Mouse (Mus musculus) ovary, adult 18-20 months (tissue): ENCODE results near the gene Tgm5.
"Not testable (repeated sequence)": the region's sequence is repeated elsewhere in the genome, so short reads cannot be mapped to it uniquely, and the experiment has no call there.

Source experiments
- DNase-seq: peaks from one replicate; pipeline ENCODE4 v3.0.0; 2022; ENCODE audit warnings: low spot score, mixed read lengths

Tgm5 gene

DNA sequence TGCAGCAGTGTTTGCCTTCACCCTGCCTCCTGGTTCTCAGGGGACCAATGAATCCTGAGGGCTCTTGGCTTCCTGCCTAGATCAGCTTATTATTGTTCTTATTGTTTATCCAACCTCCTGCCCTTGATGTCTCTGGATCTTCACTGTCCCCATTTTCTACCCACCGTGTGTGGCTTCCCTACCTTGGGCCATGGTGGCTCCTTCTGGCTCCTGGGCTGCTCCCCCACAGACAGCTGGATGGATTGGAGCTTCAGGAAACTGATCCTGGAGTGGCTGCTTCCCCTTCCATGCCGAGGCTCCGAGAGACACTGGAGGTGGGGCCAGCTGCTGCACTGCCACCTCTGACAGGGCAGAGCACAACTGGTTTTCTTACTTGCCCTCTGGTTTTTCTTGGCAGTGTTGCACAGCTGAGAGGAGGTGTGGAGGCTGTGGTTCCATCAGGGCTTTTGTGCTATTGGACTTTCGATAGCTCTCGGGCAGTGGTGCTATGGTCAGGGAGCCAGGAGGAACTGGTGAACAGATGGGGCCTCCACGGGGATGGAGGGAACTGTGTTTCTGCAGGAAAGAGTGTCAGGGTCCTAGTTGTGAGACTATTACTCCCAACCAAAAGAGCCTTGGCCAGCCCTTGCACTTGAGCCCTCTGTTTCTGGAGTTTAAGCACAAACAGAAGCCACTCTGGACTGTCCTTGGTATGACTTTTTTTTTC is at the start of gene Tgm5:
Tgm5 (minus strand) TSS at position 362 of the 706 bp plus-strand sequence.
- no peak for DNase-seq

DNA sequence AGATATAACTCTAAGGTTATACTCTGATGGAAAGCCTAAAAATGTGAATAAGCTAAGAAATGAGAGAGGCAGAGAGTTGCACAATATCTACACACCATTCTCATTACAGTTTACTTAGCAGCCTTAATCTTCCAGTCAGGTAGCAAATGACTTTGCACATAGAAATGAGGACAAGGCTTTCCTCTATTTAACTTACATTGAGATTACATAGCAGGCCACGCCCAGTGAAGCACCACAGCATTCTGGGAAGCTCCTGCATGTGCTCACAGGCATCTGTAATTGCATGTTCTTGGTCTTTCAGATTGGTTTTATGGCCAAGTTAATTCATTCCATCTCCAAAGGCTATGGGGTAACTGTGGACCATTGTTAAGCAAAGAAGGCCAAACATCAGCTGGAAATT is 47.2 kb upstream of the Tgm5 start:
- no peak for DNase-seq

DNA sequence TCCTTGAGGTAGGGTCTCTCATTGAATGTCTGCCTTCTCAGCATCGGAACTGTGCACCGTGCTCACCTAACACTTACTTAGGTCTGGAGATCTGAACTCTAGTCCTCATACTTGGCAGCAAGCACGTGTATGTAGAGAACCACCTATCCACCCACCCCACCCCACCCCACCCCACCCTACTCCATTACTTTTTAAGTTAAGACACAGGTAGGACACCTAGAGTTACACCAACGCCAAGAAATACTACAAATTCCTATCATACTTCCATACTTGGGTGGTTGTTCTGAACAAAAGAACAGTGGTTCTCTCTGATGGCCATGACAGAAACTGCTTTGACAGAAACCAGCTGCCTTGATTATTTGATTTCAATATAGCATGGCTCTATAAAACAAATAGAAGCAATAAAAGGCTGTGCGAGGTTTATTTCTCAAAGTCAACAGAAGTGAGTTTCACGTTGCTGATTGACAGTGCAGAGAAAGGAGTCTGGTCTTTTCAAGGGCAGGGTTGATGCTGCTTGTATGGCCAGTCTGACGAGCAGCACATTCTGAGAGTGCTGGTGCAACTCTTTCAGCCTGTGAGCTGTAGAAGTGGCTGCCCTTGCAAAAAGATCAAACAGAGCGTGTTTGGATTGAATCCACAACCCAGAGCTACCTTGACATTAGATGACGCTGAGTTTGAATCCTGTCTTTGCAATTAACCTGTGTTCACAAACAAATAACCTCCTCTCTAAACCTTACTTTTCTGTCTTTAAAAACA is 43.4 kb upstream of the Tgm5 start:
- no peak for DNase-seq

DNA sequence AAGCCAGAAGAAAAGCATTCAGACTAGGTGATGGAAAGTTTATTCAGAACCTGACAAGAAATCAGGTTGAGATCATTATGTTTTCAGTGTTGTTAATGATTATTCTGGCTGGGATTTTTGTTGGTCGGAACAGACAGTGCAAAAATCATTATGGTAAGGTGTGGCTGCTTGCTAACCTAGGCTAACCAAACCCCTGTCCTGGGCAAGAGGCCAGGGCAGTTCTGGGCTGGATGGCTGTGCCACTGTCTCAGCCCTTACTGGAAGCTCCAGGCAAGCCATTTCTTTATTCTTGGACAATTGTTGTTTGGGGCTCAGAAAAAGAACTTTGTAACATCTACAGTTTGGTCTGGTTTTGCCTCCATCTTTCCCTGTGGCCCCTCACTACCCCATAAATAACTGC is 41.9 kb upstream of the Tgm5 start:
- no peak for DNase-seq

DNA sequence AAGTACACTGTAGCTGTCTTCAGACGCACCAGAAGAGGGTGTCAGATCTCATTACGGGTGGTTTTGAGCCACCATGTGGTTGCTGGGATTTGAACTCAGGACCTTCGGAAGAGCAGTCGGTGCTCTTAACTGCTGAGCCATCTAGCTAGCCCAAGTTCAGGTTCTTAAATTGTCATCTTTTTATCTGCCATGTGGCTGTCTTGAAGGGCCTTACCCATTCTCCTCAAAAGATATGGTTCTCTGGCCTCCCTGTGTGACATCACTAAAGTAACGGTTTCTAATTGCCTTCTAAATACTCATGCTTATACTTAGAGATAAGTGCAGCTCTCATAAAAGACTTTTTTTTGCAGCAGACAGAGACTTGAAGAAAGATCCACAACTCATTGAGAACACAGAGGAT is 40.7 kb upstream of the Tgm5 start:
- DNase-seq: not testable (repeated sequence)

DNA sequence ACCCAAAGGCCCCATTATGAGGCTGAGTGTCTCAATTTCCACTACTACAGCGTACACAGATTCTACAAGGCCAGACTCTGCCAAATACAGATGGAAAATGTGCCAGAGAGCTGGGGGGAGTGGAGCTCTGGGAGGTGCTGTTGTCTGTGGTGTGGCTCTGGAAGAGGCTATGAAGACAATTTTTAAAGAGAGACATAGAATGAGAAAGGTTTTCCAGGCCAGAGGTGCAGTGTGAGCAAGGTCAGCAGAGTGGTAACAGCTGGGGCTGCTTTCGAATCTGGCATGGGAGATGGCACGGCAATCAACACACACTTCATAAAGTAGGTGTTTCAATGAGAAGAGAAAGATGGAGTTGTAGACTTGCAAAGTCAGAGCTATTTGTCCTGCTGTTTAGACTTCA is 33.6 kb upstream of the Tgm5 start:
- DNase-seq: no peak

DNA sequence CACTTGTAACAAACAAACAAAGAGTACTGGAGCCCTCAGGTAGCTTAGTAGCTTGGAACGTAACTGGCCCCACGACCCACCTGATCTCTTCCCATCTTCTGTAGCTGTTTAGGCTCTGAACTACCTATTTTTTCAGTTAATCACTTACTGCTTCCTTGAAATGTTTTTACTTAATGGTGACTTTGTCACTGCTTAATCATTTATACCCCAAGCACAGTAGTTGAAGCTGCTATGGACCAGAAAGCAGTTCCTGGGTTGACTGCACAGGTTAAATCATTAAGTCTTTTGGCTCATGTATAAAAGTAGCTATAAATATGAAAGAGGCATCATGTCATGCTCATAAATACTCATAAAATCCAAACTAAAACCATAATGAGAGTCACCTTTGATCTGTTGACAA is 29.8 kb upstream of the Tgm5 start:
- no peak for DNase-seq

DNA sequence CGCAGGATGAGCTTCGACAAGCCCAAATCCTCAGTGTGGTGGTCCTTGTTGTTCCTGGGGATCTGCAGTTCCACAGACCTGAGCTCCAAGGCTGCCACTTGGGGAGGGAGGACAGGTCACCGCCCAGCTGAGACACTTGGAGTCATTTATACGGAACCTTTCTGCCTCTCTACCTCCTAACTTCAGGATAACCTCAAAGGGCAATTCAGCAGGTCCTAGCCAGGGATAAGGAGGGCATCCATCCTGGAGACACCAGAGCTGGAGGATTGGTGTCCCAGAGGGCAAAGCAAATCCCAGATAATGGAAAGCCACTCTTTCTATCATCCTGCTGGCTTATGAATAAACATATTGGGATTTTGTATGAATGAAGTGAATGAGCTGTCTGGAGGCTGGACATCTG is 24.1 kb upstream of the Tgm5 start, which contains the start of gene Tgm7:
Tgm7 (minus strand) TSS at position 101 of the 400 bp plus-strand sequence.
- DNase-seq: no peak

DNA sequence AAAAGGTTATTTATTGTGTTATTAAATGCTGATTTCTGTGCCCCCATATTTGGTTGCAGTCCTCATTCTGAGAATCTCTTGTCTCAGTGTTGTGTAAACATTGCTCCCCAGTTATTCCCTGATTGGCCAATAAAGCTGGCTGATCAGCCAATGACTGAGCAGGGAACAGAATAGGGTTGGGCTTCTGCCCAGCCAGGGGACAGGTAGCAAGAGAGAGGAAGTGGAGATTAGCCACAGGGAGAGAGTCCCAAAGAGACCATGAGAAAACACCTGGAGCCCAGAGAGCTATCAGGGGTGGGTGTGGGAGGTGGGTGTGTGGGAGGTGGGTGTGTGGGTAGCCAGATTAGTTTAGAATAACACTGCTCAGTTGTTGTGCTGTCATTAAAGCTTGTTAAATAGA is 20.3 kb upstream of the Tgm5 start:
- no peak for DNase-seq

DNA sequence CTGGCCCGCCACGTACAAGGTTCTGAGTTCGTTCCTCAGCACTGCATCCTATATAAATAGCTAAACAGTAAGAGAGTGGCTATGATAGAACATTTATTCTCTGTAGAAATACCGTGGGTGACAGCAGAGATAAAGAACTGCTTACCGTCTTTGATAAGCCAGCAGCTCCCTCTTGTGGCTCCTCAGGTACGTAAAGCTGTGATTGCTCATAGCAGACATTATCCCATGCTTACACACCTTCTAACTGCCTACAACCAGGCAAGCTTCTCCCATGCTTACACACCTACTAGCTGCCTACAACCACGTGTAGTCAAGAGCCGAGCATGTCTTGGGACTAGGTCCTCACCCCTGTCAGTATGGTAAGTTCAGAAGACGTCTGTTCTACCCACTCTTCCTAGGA is 16.4 kb upstream of the Tgm5 start:
- DNase-seq: peak; percentile 14

DNA sequence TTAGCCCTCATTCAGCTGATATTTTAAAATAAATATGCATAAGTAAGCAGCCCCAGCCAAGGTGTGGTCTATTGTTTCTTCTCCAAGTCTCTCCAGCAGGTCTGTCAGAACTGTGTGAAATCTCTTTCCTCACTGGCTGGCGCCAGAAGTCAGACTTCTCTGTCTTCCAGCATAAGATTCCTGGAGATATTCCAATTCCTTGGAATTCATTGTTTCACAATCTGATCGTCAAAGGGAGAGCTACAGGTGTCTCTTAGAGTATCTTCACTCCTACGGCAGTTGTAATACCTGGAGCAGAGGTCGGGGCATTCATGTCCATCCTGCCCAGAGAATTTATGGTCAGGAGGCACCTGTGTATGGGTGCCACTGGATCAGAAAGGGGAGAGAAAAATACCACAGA is 4.1 kb upstream of the Tgm5 start:
- DNase-seq: no peak

DNA sequence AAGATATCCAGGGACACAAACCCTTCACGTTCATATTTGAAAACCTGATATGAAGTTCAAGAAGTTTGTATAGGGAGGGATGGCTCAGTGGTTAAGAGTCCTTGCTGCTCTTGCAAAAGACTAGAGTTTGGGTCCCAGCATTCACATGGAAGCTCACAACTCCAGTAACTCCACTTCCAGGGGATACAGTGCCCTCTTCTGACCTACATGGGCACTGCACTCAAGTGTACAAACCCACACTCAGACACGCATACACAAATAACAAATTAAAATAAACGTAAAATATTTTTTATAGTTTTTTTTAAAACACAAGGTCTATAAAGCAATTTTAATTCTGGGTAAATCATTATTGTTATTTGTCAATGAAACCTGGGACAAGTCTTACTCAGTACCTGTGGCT is 2.9 kb upstream of the Tgm5 start:
- no peak for DNase-seq

DNA sequence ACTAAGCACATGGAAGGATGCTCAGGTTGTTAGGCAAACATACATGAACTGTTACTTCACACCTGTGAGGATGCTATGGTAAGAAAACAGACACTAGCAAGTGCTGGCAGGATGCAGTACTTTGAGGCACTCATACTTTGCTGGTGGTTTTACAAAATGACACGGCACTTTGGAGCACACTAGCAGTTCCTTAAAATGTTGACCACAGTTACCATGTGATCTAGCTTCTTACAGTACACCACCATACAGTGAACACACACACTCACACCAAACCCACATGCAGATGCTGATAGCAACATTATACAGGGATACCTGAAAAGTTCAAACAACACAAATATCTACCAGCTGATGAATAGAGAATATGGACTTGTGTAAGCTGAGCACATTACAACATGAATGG is 3.0 kb downstream of the Tgm5 start:
- no peak for DNase-seq

DNA sequence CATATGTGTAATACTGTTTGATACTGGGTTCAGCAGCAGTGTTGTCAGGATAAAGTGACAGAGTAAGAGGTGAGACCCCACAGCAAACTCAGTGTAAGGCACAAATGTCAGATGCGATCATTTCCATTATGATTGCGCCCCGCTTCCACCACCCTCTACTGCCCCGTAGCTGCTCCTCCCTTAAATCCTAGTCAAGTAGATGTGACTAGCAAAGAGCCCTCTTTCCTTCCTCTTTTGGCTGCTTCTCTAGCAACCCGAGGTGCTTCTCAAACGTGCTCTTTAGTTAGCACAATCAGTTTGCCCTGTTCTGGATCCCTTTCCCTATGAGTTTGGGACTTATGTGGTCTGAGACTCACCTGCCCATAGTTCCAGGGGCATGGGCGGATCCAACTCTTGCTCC is 10.9 kb downstream of the Tgm5 start:
- DNase-seq: no peak

DNA sequence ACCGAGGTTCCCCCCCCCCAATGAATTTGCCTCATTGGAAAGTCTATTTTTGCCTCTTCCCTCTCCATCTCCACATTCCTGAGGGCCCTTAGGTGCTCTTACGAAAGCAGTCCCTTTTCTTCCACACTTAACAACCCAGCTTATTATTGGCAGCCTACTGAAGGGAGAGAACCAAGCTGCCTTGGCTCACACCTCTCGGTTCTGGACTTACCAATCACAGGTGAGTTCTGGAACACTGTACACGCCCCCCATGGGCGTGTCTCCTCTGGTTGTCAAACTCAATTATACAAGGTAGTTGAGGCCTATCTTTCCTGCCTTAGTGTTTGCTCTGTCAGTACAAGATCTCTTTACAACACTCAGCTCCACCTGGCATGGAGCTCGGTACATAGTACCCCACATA is 13.8 kb downstream of the Tgm5 start:
- DNase-seq: no peak

DNA sequence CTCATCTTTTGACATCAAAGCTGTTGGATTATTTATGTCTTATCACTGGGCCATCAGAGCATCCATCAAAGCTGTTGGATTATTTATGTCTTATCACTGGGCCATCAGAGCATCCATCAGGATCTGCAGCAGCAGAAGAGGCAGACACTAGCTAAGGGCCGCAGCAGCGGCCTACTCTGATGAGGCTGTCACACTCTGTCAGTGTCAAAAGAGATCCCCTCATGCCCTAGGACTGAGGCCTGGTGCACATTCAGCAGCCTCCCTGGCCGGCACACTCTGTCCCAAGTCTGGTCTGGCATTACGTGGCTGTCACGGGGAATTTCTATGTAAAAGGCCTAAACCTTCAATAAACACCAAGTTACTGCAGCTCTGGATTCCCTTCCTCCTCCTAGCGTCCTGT is 16.1 kb downstream of the Tgm5 start:
- DNase-seq: no peak

DNA sequence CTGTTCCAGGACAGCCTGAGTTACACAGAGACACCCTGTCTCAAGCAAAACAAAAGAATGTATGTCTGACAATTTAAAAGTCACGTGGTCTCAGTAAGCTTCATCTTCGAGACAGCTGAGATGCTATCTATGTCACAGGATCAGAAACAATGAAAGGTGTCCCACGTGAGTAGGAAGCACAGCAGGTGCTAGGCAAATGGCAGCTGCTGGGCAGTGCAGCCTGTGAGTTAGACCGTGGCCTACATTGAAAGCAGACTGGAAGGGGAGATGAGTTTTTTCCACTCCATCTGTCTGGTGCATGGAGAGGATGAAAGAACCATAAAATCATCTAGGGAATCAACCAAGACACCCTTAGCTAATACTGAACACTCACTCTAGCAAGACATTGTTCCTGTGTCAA is 18.5 kb downstream of the Tgm5 start:
- no peak for DNase-seq

DNA sequence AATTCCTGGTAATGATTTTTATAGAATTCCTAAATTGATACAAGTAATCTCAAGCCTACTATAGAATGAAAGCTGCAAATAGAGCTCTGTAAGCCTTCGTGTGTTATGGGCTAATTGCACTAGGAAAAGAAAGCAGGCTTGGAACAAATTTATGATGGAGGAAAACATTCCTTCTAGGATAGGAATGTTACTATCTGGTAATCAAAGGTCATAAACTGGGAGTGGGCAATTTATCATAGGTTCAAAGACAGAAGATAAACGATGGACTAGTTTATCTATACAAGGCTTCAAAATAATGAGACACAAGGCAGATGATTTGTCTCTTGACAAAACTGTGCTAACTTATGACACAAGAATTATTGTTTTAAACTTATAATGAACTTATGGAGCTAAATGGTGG is 24.3 kb downstream of the Tgm5 start:
- DNase-seq: no peak

DNA sequence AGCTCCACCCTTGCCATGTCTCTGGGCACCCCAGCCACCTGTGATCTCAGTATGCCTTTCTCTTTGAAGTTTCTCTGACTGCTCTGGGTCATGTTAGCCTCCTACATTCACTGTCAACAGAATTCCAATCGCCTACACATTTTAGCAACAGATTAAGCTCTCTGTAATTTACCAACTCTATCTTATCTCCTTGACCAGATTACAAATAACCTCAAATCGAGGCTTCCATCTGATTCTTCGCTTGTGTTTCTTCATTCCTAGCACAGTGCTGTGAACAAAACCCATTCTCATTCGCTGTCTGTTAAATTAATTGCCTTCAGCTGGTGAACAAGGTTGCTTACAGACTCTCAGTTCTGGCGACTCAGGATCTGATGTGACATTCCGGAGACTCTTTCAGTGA is 27.6 kb downstream of the Tgm5 start:
- DNase-seq: no peak

DNA sequence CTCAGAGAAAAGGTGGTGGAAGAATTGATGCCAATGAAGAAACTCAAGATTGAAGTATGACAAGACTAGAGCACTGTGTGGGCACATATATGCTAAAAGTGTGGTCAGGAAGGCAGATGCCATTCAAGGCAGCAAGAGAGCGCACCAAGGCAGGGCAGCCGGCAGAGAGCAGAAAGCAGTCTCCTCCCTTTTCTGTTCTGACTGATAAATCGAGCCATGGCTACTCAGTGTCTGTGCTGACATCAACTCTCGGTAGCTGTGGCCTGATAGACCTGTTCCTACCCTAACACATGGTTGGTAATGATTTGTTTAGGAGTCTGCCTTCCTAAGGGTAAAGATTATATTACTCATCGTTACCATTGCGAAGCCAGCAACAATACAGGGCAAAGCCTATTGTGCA is 29.7 kb downstream of the Tgm5 start:
- DNase-seq: no peak

DNA sequence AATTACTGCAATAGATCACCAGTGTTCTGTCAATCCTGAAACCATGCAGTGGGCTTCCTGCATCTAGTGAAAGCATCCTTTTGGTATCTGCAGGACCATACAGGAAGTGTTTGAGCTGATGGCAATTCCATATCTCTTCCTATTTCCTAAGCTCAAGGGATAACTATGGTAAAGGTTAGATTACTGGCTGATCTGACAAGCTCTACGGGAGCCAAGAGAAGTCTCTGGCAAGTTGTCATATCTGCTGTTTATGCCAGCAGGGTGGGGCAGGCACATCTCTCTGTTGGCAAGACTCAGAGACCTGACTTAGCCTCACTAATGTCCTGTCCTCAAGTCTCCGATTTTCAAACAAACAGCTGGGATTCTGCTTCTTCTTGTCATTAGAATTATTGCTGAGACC is 31.6 kb downstream of the Tgm5 start:
- no peak for DNase-seq

DNA sequence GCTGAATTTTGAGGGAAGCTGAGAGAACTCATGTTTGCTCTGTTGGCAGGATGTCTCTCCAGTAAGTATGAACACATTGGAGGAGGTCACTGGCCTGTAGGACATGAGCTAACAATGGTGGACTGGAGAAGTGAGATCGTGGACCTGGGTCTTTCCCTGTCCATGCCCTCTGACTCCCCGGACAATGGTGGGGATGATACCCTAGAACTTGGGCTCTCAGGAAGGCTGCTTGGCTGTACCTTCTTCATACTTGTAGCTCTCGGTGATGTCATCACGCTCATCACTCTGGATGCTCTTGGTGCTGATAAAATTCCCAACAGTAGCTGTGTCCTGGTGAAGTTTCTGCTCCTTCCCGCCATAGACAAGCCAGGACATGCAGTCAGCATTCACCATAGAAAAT is 33.5 kb downstream of the Tgm5 start:
- no peak for DNase-seq

DNA sequence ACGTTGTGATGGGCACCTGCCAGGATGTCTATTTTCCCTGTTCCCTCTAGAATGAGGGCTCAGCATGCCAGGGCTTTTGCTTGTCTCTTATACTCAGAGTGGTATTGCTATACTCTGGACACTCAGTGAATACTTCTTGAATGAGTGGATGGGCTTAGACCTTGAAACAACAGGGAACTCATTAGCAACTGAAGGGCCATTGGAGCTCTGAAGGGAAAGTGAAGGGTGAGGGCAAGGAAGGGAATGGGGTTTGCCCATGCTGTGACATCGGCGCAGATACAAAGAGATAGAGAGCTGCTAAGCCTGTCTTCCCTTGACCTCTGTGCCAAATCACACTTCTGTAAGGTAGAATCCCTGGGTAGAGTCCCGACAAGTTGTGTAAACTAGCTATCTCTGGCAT is 40.0 kb downstream of the Tgm5 start:
- no peak for DNase-seq

DNA sequence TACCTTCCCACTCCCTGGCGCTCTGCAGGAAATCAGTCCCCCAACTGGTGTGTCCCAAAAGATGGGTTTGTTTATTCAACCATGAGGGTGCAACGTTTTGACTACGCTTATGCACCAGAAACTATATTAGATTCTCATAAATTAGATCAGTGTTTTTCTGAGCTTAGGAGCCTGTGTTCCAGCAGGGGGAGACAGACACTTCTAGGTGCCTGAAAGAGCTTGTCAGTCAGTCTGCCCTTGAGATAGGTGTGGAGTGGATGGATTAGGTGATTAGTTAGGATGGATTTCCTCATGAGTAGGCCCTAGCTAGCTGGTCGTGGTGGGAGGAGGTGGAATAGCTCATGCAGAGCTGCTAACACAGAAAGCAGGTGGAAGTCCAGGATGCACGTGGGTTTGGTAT is 44.5 kb downstream of the Tgm5 start:
- DNase-seq: no peak
